Mouse (Mus musculus): ENCODE measurements around the gene Fam227a.

Gene Fam227a

GRCm38 (mm10) chr15:79615501-79615900 lies 43.3 kb downstream of the Fam227a start:
- no peak for DNase-seq

- no peak for DNase-seq
Observed at GRCm38 (mm10) chr15:79609226-79609625, 49.5 kb downstream of the Fam227a start.

- DNase-seq = no peak
Observed at GRCm38 (mm10) chr15:79608214-79608613, 50.5 kb downstream of the Fam227a start.

- DNase-seq = peak in 1 of 2 experiments; percentile 15
Observed at GRCm38 (mm10) chr15:79607757-79608156, 51.0 kb downstream of the Fam227a start.

GRCm38 (mm10) chr15:79606161-79606560 lies 52.6 kb downstream of the Fam227a start:
- DNase-seq = no peak

- DNase-seq = no peak
Observed at GRCm38 (mm10) chr15:79604990-79605665, 53.6 kb downstream of the Fam227a start, which contains the start of gene Dmc1. Gene Dmc1 (minus strand): TSS chr15:79605109.

GRCm38 (mm10) chr15:79600176-79600575 lies 58.6 kb downstream of the Fam227a start:
- no peak for DNase-seq

GRCm38 (mm10) chr15:79598715-79599114 lies 60.0 kb downstream of the Fam227a start:
- DNase-seq = no peak

- no peak for DNase-seq
Observed at GRCm38 (mm10) chr15:79581581-79581980, 77.2 kb downstream of the Fam227a start.

GRCm38 (mm10) chr15:79577671-79578426 lies 80.9 kb downstream of the Fam227a start:
- DNase-seq = no peak

- DNase-seq = no peak
Observed at GRCm38 (mm10) chr15:79576947-79577346, 81.8 kb downstream of the Fam227a start.

- no peak for DNase-seq
Observed at GRCm38 (mm10) chr15:79575543-79576222, 83.1 kb downstream of the Fam227a start.

- no peak for DNase-seq
Observed at GRCm38 (mm10) chr15:79562417-79562816, 96.3 kb downstream of the Fam227a start.

GRCm38 (mm10) chr15:79559649-79560048 lies 99.1 kb downstream of the Fam227a start:
- no peak for DNase-seq

All from kidney, adult 8-10 months (tissue).